Mouse (Mus musculus): ENCODE results near the gene Smagp. TPM values are rescaled to one million over a fixed set of nuclear protein-coding genes. Genes with fewer than 3 reads are reported as not detected.

Smagp gene
- polyA plus RNA-seq, 1 experiment from 2014 or later: 11.9 TPM

DNA sequence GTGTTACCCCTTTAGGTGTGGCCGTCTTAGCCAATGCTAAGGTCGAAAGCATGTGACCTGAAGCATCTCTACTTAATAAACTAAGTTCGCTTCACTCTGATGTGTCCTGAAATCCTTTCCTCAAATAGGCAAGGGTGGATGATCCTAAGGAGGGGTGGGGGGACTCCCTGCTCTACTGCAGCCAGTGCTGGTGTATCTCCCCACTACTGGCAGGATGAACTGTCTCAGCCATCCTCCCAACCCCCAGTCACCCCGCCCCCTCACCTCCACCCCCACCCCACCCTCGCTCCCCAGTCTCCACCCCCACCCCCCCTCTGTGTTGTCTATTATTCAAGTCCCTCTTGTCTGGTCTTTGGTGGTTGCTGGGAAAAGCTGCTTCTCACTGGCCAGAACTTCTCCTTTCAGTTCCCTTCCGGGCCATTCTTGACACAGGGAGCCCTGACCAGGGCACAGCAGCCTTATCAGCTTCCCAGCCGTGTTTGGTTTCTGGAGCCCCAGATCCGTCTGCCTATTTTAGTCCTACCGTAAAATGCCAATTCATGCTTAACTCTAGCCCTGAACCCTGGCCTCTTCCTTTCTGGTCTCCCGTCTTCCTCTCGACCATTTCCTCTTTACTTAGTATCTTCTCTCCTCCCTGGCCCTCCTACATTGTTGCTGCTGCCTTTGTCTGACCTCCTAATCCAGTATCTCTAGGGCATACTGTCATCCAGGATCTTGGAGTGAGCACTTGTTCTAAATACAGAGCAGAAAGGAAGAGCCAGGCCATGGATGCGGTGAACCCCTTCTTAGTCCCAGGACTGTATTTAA lies 37.0 kb upstream of the Smagp start:
- H3K4me3 ChIP-seq (ENCODE audit: low read depth, low read length): no peak overlapping the region
- 0 out of 2 replicates have a peak overlapping the region, but pooled peaks have one; percentile 10 for H3K4me2 ChIP-seq
- H3K9ac ChIP-seq: no peak overlapping the region
- ATAC-seq (ENCODE audit: insufficient read depth): no peak; the same call in 1 of the 2 replicates
- no peak overlapping the region for H3K27ac ChIP-seq (ENCODE audit: low read depth)
- peak; percentile 30 for DNase-seq
- 37% methylated on average over 12 of the region's 12 CpGs for WGBS
- no peaks in the 10 kb centered on the region for H3K4me1 ChIP-seq (ENCODE audit: insufficient read depth)
- TF ChIP-seq CTCF (IDR thresholded peaks at IDR 0.05; ENCODE audit: low read depth): no peak
- H3K36me3 ChIP-seq (ENCODE audit: insufficient read depth): no peaks in the 10 kb centered on the region
- H3K9me3 ChIP-seq (ENCODE audit: low read depth, low read length): no peaks in the 10 kb centered on the region
- H3K27me3 ChIP-seq (ENCODE audit: insufficient read depth, low read length): no peaks in the 10 kb centered on the region

DNA sequence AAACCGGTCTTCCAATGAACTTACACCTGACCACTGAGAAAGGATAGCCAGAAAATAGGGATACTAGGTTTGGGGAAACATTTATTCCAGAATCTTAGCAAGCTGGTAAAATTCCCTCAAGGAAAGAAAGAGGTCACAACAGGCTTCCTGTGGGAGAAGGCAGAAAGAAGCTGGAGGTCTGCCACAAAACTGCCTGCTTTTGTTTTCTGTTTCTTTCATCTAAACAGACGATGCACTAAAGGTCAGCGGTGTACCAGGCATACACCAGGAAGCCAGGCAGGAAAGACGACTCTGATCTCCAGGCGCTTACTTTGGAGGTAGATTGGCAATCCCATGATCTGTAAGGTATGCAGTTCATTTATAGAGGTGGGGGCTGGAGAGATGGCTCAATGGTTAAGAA lies 34.1 kb upstream of the Smagp start:
- Histone ChIP-seq H3K9me3 (ENCODE audit: low read depth, low read length) (no peaks in the 10 kb centered on the region), H3K36me3 (ENCODE audit: insufficient read depth) (no peaks in the 10 kb centered on the region), H3K27me3 (ENCODE audit: insufficient read depth, low read length) (no peaks in the 10 kb centered on the region), H3K4me3 (ENCODE audit: low read depth, low read length) (no peak overlapping the region), H3K9ac (no peak overlapping the region), H3K4me1 (ENCODE audit: insufficient read depth) (no peaks in the 10 kb centered on the region), H3K4me2 (no peak overlapping the region), H3K27ac (ENCODE audit: low read depth) (no peak overlapping the region)
- 75% methylated on average over 5 of the region's 5 CpGs for WGBS
- DNase-seq (no peak), ATAC-seq (ENCODE audit: insufficient read depth) (no peak)
- TF ChIP-seq CTCF (IDR thresholded peaks at IDR 0.05; ENCODE audit: low read depth): no peak

DNA sequence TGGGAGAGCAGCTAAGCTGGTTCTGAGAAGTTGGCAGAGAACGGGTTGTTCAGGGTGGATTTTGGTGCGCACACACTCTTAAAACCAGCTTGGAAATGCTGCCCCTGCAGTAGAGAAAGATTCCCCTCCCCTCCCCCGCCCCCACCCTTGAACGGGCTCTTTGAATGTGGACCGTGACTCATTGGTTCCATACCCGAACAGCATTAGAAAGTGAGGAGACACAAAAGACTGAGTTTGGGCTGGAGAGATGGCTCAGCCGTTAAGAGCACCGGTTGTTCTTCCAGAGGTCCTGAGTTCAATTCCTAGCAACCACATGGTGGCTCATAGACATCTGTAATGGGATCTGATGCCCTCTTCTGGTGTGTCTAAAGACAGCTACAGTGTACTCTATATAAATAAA lies 33.3 kb upstream of the Smagp start:
- no peak overlapping the region for H3K4me2 ChIP-seq
- H3K4me1 ChIP-seq (ENCODE audit: insufficient read depth): no peaks in the 10 kb centered on the region
- TF ChIP-seq CTCF (IDR thresholded peaks at IDR 0.05; ENCODE audit: low read depth): no peak
- no peak overlapping the region for H3K27ac ChIP-seq (ENCODE audit: low read depth)
- no peaks in the 10 kb centered on the region for H3K9me3 ChIP-seq (ENCODE audit: low read depth, low read length)
- ATAC-seq (ENCODE audit: insufficient read depth): no peak
- H3K4me3 ChIP-seq (ENCODE audit: low read depth, low read length): no peak overlapping the region
- 76% methylated on average over 8 of the region's 8 CpGs for WGBS
- H3K27me3 ChIP-seq (ENCODE audit: insufficient read depth, low read length): no peaks in the 10 kb centered on the region
- no peak overlapping the region for H3K9ac ChIP-seq
- no peaks in the 10 kb centered on the region for H3K36me3 ChIP-seq (ENCODE audit: insufficient read depth)
- no peak for DNase-seq

DNA sequence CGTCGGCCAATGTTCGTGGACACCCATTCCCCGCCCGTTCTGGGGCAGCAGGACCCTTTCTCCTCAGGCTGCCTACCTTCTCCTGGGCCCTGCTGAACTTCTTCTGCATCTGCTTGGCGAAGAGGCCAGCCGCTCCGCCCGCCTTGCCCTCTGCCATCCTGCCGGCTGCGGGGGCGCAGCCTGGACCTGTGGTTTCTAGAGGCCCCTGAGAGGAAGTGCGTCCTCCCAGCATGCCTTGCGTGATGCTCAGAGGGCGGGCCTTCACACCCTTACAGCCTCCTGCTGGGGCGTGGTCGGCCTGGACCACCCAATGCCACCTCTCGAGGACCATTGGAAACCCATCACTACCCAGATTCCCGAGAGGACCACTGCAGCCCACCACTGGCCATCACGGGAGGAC lies 32.6 kb upstream of the Smagp start, which contains the start of gene Bin2:
Bin2 (minus strand) TSS at position 217 of the 400 bp plus-strand sequence.
- ATAC-seq (ENCODE audit: insufficient read depth) (no peak), DNase-seq (no peak)
- no peak for TF ChIP-seq CTCF (IDR thresholded peaks at IDR 0.05; ENCODE audit: low read depth)
- Histone ChIP-seq H3K36me3 (ENCODE audit: insufficient read depth) (no peaks in the 10 kb centered on the region), H3K27ac (ENCODE audit: low read depth) (no peak within 1 kb of the TSS), H3K9me3 (ENCODE audit: low read depth, low read length) (no peaks in the 10 kb centered on the region), H3K4me1 (ENCODE audit: insufficient read depth) (no peaks in the 10 kb centered on the region), H3K4me2 (no peak within 1 kb of the TSS), H3K4me3 (ENCODE audit: low read depth, low read length) (peak within 1 kb of the TSS; percentile 6; the same call in 1 of the 2 replicates), H3K27me3 (ENCODE audit: insufficient read depth, low read length) (no peaks in the 10 kb centered on the region), H3K9ac (no peak within 1 kb of the TSS)
- 84% methylated on average over 20 of the region's 20 CpGs for WGBS

DNA sequence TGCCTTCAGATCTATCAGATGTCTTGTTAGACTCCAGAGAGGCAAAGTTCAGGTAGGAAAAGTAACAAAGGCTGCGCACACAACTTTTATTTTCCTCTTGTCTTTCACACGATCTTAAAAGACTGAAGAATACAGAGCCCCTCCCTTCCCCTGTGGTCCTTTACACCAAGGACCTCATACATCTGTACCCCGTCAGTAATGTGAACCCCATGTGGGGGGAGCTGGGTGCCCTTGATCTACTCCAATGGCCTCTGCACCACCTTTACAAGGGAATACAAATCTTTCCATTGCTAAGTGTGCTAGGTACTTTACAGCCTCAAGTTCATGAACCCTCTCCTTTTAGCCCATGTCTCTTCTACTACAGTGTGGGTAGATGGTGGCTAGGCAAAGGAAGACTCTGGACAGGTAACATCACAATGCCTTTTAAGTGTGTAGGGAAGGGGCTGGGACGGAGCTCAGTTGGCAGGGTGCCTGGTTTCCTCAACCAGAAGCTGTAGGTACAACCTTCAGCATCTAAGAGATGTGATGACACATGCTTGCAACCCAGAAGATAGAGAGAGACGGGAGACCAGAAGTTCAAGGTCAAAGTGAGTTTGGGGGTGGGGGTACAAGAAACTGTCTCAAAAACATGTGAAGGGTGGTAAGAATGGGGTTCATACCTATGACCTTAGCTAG lies 31.3 kb upstream of the Smagp start:
- ATAC-seq (ENCODE audit: insufficient read depth): no peak
- Histone ChIP-seq H3K9ac (no peak overlapping the region), H3K4me3 (ENCODE audit: low read depth, low read length) (no peak overlapping the region), H3K9me3 (ENCODE audit: low read depth, low read length) (no peaks in the 10 kb centered on the region), H3K4me2 (no peak overlapping the region), H3K36me3 (ENCODE audit: insufficient read depth) (no peaks in the 10 kb centered on the region), H3K27ac (ENCODE audit: low read depth) (no peak overlapping the region), H3K27me3 (ENCODE audit: insufficient read depth, low read length) (no peaks in the 10 kb centered on the region), H3K4me1 (ENCODE audit: insufficient read depth) (no peaks in the 10 kb centered on the region)
- TF ChIP-seq CTCF (IDR thresholded peaks at IDR 0.05; ENCODE audit: low read depth): no peak
- WGBS: 75% methylated on average over 5 of the region's 5 CpGs
- DNase-seq: no peak

DNA sequence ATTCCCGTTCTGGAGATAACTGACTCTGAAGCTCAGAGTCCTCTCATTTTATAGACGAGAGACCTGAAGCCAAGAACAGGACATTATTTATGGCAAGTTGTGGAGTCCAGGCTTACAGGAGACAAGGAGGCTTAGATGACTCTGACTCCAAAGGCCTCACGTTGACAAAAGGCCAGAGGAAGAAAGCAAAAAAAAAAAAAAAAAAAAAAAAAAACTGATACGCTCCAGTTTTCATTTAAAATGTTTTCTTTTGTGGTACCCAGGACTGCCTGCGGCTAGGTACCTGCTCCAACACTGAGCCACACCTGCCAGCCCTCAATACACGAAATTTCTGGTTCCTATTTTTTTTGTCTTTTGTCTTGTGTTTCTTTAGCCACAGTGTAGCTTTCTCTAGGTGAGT lies 30.7 kb upstream of the Smagp start:
- DNase-seq: no peak
- Histone ChIP-seq H3K4me3 (ENCODE audit: low read depth, low read length) (no peak overlapping the region), H3K9me3 (ENCODE audit: low read depth, low read length) (no peaks in the 10 kb centered on the region), H3K4me2 (no peak overlapping the region), H3K27me3 (ENCODE audit: insufficient read depth, low read length) (no peaks in the 10 kb centered on the region), H3K27ac (ENCODE audit: low read depth) (no peak overlapping the region), H3K4me1 (ENCODE audit: insufficient read depth) (no peaks in the 10 kb centered on the region), H3K9ac (no peak overlapping the region), H3K36me3 (ENCODE audit: insufficient read depth) (no peaks in the 10 kb centered on the region)
- WGBS: 53% methylated on average over 6 of the region's 6 CpGs
- no peak for ATAC-seq (ENCODE audit: insufficient read depth)
- TF ChIP-seq CTCF (IDR thresholded peaks at IDR 0.05; ENCODE audit: low read depth): no peak

DNA sequence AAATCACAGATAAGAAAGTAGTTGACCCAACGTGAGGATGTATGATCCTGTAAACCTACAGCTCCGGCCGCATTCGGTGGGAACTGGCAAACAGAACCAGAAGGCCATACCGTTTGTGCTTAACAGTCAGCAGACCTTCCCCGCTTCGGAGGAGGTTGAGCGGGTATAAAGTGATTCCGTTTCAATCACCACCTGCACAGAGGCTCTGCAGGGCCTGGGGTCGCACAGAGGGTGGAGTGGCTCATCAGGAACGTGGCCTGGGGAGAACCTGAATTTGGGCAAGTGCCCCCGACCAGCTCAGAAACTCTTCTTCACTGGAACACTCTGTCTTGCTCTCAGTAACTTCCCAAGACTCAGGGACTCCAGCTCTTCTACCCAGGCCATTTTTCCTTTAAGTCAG lies 30.1 kb upstream of the Smagp start:
- no peaks in the 10 kb centered on the region for H3K27me3 ChIP-seq (ENCODE audit: insufficient read depth, low read length)
- H3K36me3 ChIP-seq (ENCODE audit: insufficient read depth): no peaks in the 10 kb centered on the region
- no peaks in the 10 kb centered on the region for H3K9me3 ChIP-seq (ENCODE audit: low read depth, low read length)
- ATAC-seq (ENCODE audit: insufficient read depth): no peak
- H3K9ac ChIP-seq: no peak overlapping the region
- no peak for TF ChIP-seq CTCF (IDR thresholded peaks at IDR 0.05; ENCODE audit: low read depth)
- H3K4me3 ChIP-seq (ENCODE audit: low read depth, low read length): no peak overlapping the region
- no peak overlapping the region; the same call in 1 of the 2 replicates for H3K27ac ChIP-seq (ENCODE audit: low read depth)
- H3K4me1 ChIP-seq (ENCODE audit: insufficient read depth): no peaks in the 10 kb centered on the region
- no peak overlapping the region for H3K4me2 ChIP-seq
- peak; percentile 16 for DNase-seq
- WGBS: 10% methylated on average over 12 of the region's 12 CpGs
